Mouse (Mus musculus) cerebellum, adult 9-11 months (tissue): ENCODE measurements around the gene Lats2.
"Not testable (repeated sequence)": the region's sequence is repeated elsewhere in the genome, so short reads cannot be mapped to it uniquely, and the experiment has no call there.

ENCODE experiments used
- DNase-seq: peaks from one replicate; pipeline ENCODE4 v3.0.0; 2022

Gene Lats2

GRCm38 (mm10) chr14:57758237-57758636, at the start of gene Lats2:
TSS of gene Lats2 (minus strand) at chr14:57758388.
- no peak for DNase-seq

GRCm38 (mm10) chr14:57803731-57804130, 45.5 kb upstream of the Lats2 start:
- DNase-seq, result no peak

- DNase-seq, result peak; percentile 99
Measured at GRCm38 (mm10) chr14:57797991-57798931, 40.1 kb upstream of the Lats2 start, which contains the start of gene Sap18. TSS of gene Sap18 (plus strand) at chr14:57798180.

GRCm38 (mm10) chr14:57797551-57797950, 39.4 kb upstream of the Lats2 start:
- no peak for DNase-seq

GRCm38 (mm10) chr14:57791171-57791570, 33.0 kb upstream of the Lats2 start:
- DNase-seq, result no peak

GRCm38 (mm10) chr14:57789759-57790158, 31.6 kb upstream of the Lats2 start:
- DNase-seq, result no peak

- DNase-seq, result no peak
Measured at GRCm38 (mm10) chr14:57789311-57789710, 31.1 kb upstream of the Lats2 start.

GRCm38 (mm10) chr14:57787406-57787805, 29.2 kb upstream of the Lats2 start:
- no peak for DNase-seq

- DNase-seq, result no peak
Measured at GRCm38 (mm10) chr14:57772157-57772815, 14.1 kb upstream of the Lats2 start.

GRCm38 (mm10) chr14:57769102-57769501, 10.9 kb upstream of the Lats2 start:
- no peak for DNase-seq

GRCm38 (mm10) chr14:57760447-57761412, 2.5 kb upstream of the Lats2 start:
- no peak for DNase-seq

- no peak for DNase-seq
Measured at GRCm38 (mm10) chr14:57756094-57756493, 2.1 kb downstream of the Lats2 start.

- no peak for DNase-seq
Measured at GRCm38 (mm10) chr14:57755661-57756060, 2.5 kb downstream of the Lats2 start.

GRCm38 (mm10) chr14:57753351-57753992, 4.7 kb downstream of the Lats2 start:
- no peak for DNase-seq

GRCm38 (mm10) chr14:57751006-57751405, 7.2 kb downstream of the Lats2 start:
- DNase-seq, result not testable (repeated sequence)

- no peak for DNase-seq
Measured at GRCm38 (mm10) chr14:57749501-57749900, 8.7 kb downstream of the Lats2 start.

- DNase-seq, result peak; percentile 90
Measured at GRCm38 (mm10) chr14:57746001-57746771, 12.0 kb downstream of the Lats2 start, which contains the start of gene Gm49361. TSS of gene Gm49361 (minus strand) at chr14:57746103.

GRCm38 (mm10) chr14:57745291-57745969, 12.8 kb downstream of the Lats2 start:
- DNase-seq, result peak; percentile 65

- DNase-seq, result no peak
Measured at GRCm38 (mm10) chr14:57744547-57744946, 13.6 kb downstream of the Lats2 start.

GRCm38 (mm10) chr14:57740651-57741050, 17.5 kb downstream of the Lats2 start:
- DNase-seq, result no peak

- DNase-seq, result no peak
Measured at GRCm38 (mm10) chr14:57737089-57737488, 21.1 kb downstream of the Lats2 start.
